Mouse (Mus musculus): ENCODE measurements around the gene Pcbp1. TPM values are rescaled to one million over a fixed set of nuclear protein-coding genes. Genes with fewer than 3 reads are reported as not detected.
A peak's percentile ranks its signal among the peaks of the same experiment; 100 is the strongest.

Gene Pcbp1
- polyA plus RNA-seq, 1 experiment from 2014 or later, result 255 TPM

GRCm38 (mm10) chr6:86476931-86477330 is 49.2 kb downstream of the Pcbp1 start:
- Histone ChIP-seq H3K4me3 (replicated peaks) (no peak overlapping the region), H3K36me3 (replicated peaks) (no peaks in the 10 kb centered on the region), H3K4me2 (no peak overlapping the region), H3K9me3 (replicated peaks) (no peaks in the 10 kb centered on the region), H3K4me1 (replicated peaks) (peaks cover 48% of the 10 kb centered on the region), H3K9ac (no peak overlapping the region), H3K27ac (replicated peaks) (no peak overlapping the region), H3K27me3 (no peaks in the 10 kb centered on the region)
- 64% methylated on average over 5 of the region's 5 CpGs for WGBS (ENCODE audit: insufficient replicate concordance)
- no peak for ATAC-seq (ENCODE audit: insufficient read depth)

GRCm38 (mm10) chr6:86475462-86476167 is 50.5 kb downstream of the Pcbp1 start:
- Histone ChIP-seq H3K27me3 (no peaks in the 10 kb centered on the region), H3K9ac (no peak overlapping the region), H3K4me3 (replicated peaks) (no peak overlapping the region), H3K36me3 (replicated peaks) (no peaks in the 10 kb centered on the region), H3K9me3 (replicated peaks) (no peaks in the 10 kb centered on the region), H3K27ac (replicated peaks) (0 out of 2 replicates have a peak overlapping the region, but pooled peaks have one; percentile 15), H3K4me2 (no peak overlapping the region), H3K4me1 (replicated peaks) (peaks cover 48% of the 10 kb centered on the region)
- 64% methylated on average over 9 of the region's 9 CpGs for WGBS (ENCODE audit: insufficient replicate concordance)
- no peak for ATAC-seq (ENCODE audit: insufficient read depth)

- Histone ChIP-seq H3K36me3 (replicated peaks) (peaks cover 6% of the 10 kb centered on the region), H3K9ac (no peak overlapping the region), H3K4me2 (no peak overlapping the region), H3K27ac (replicated peaks) (no peak overlapping the region), H3K27me3 (no peaks in the 10 kb centered on the region), H3K9me3 (replicated peaks) (no peaks in the 10 kb centered on the region), H3K4me1 (replicated peaks) (peaks cover 41% of the 10 kb centered on the region), H3K4me3 (replicated peaks) (no peak overlapping the region)
- no peak for ATAC-seq (ENCODE audit: insufficient read depth)
Observed at GRCm38 (mm10) chr6:86474646-86475181, 51.4 kb downstream of the Pcbp1 start.

Small RNAs within 50 kb of the gene (microRNA-seq; reads per million reads assigned to microRNA genes)
- gene Gm22184, result not detected

Other genes with a start within 250 kb of the Pcbp1 start
- gene Fam136a, start 160.7 kb downstream of the Pcbp1 start, polyA plus RNA-seq (2015; fragmentation: Nextera tagmentation; extraction: Ambion mirVana), result 62.9 and 65.2 TPM in 2 replicates
- 251 and 306 TPM in 2 replicates for gene Snrpg, start 155.0 kb downstream of the Pcbp1 start, polyA plus RNA-seq (2015; fragmentation: Nextera tagmentation; extraction: Ambion mirVana)
- 58.6 and 66.3 TPM in 2 replicates for gene Pcyox1, start 129.2 kb downstream of the Pcbp1 start, polyA plus RNA-seq (2015; fragmentation: Nextera tagmentation; extraction: Ambion mirVana)
- gene Tia1, start 122.1 kb downstream of the Pcbp1 start, polyA plus RNA-seq (2015; fragmentation: Nextera tagmentation; extraction: Ambion mirVana), result 19.1 and 20.8 TPM in 2 replicates
- gene Gm44790, start 99.7 kb downstream of the Pcbp1 start, polyA plus RNA-seq (2015; fragmentation: Nextera tagmentation; extraction: Ambion mirVana), result not detected in 2 replicates
- 10.3 and 11.1 TPM in 2 replicates for gene C87436, start 87.9 kb downstream of the Pcbp1 start, polyA plus RNA-seq (2015; fragmentation: Nextera tagmentation; extraction: Ambion mirVana)
- 2.0 and 2.9 TPM in 2 replicates for gene Asprv1, start 101.8 kb upstream of the Pcbp1 start, polyA plus RNA-seq (2015; fragmentation: Nextera tagmentation; extraction: Ambion mirVana)
- gene Mxd1, start 142.8 kb upstream of the Pcbp1 start, polyA plus RNA-seq (2015; fragmentation: Nextera tagmentation; extraction: Ambion mirVana), result 48.8 and 58.0 TPM in 2 replicates
- gene Snrnp27, start 158.2 kb upstream of the Pcbp1 start, polyA plus RNA-seq (2015; fragmentation: Nextera tagmentation; extraction: Ambion mirVana), result 37.5 and 47.5 TPM in 2 replicates
- gene Gmcl1, start 207.1 kb upstream of the Pcbp1 start, polyA plus RNA-seq (2015; fragmentation: Nextera tagmentation; extraction: Ambion mirVana), result 7.1 and 7.8 TPM in 2 replicates